Mouse (Mus musculus): ENCODE data around the gene Slc22a20. TPM values are rescaled to one million over a fixed set of nuclear protein-coding genes. Genes with fewer than 3 reads are reported as not detected.

Slc22a20 gene
- polyA plus RNA-seq, 1 experiment = not detected

- Histone ChIP-seq H3K27ac (ENCODE audit: insufficient read depth, low read length) (no peak overlapping the region), H3K4me3 (ENCODE audit: low read depth, low read length) (no peak overlapping the region), H3K4me1 (ENCODE audit: control insufficient read depth, insufficient read depth, low read length) (no peaks in the 10 kb centered on the region), H3K9me3 (replicated peaks; ENCODE audit: control insufficient read depth, insufficient read depth, low read length, poor library complexity, severe bottlenecking) (no peaks in the 10 kb centered on the region), H3K27me3 (ENCODE audit: control insufficient read depth, insufficient read depth, low read length, poor library complexity, severe bottlenecking) (no peaks in the 10 kb centered on the region), H3K9ac (ENCODE audit: low read depth, poor library complexity, severe bottlenecking) (no peak overlapping the region), H3K36me3 (ENCODE audit: control insufficient read depth, insufficient read depth, low read length, poor library complexity, severe bottlenecking) (peaks cover 40% of the 10 kb centered on the region)
- no peak for TF ChIP-seq EP300 (IDR thresholded peaks at IDR 0.05; ENCODE audit: insufficient read depth, low read depth, low read length)
Observed at GRCm38 (mm10) chr19:5944145-5944544, 41.8 kb downstream of the Slc22a20 start.

- TF ChIP-seq EP300 (IDR thresholded peaks at IDR 0.05; ENCODE audit: insufficient read depth, low read depth, low read length) (no peak), CTCF (IDR thresholded peaks at IDR 0.05; ENCODE audit: low read depth, low read length) (no peak), POLR2A (IDR thresholded peaks at IDR 0.05; ENCODE audit: insufficient read depth, low read length) (no peak)
- Histone ChIP-seq H3K9ac (ENCODE audit: low read depth, poor library complexity, severe bottlenecking) (no peak overlapping the region), H3K27ac (ENCODE audit: insufficient read depth, low read length) (no peak overlapping the region), H3K4me3 (ENCODE audit: low read depth, low read length) (no peak overlapping the region), H3K9me3 (replicated peaks; ENCODE audit: control insufficient read depth, insufficient read depth, low read length, poor library complexity, severe bottlenecking) (no peaks in the 10 kb centered on the region), H3K36me3 (ENCODE audit: control insufficient read depth, insufficient read depth, low read length, poor library complexity, severe bottlenecking) (peaks cover 34% of the 10 kb centered on the region), H3K27me3 (ENCODE audit: control insufficient read depth, insufficient read depth, low read length, poor library complexity, severe bottlenecking) (no peaks in the 10 kb centered on the region), H3K4me1 (ENCODE audit: control insufficient read depth, insufficient read depth, low read length) (no peaks in the 10 kb centered on the region)
Observed at GRCm38 (mm10) chr19:5943404-5943803, 42.5 kb downstream of the Slc22a20 start.

GRCm38 (mm10) chr19:5942581-5942980 is 43.4 kb downstream of the Slc22a20 start:
- TF ChIP-seq CTCF (IDR thresholded peaks at IDR 0.05; ENCODE audit: low read depth, low read length) (no peak), POLR2A (IDR thresholded peaks at IDR 0.05; ENCODE audit: insufficient read depth, low read length) (no peak), EP300 (IDR thresholded peaks at IDR 0.05; ENCODE audit: insufficient read depth, low read depth, low read length) (no peak)
- Histone ChIP-seq H3K4me3 (ENCODE audit: low read depth, low read length) (no peak overlapping the region), H3K27me3 (ENCODE audit: control insufficient read depth, insufficient read depth, low read length, poor library complexity, severe bottlenecking) (no peaks in the 10 kb centered on the region), H3K4me1 (ENCODE audit: control insufficient read depth, insufficient read depth, low read length) (no peaks in the 10 kb centered on the region), H3K9ac (ENCODE audit: low read depth, poor library complexity, severe bottlenecking) (no peak overlapping the region), H3K9me3 (replicated peaks; ENCODE audit: control insufficient read depth, insufficient read depth, low read length, poor library complexity, severe bottlenecking) (no peaks in the 10 kb centered on the region), H3K36me3 (ENCODE audit: control insufficient read depth, insufficient read depth, low read length, poor library complexity, severe bottlenecking) (peaks cover 30% of the 10 kb centered on the region), H3K27ac (ENCODE audit: insufficient read depth, low read length) (no peak overlapping the region)

- Histone ChIP-seq H3K9me3 (replicated peaks; ENCODE audit: control insufficient read depth, insufficient read depth, low read length, poor library complexity, severe bottlenecking) (no peaks in the 10 kb centered on the region), H3K9ac (ENCODE audit: low read depth, poor library complexity, severe bottlenecking) (no peak overlapping the region), H3K4me3 (ENCODE audit: low read depth, low read length) (no peak overlapping the region), H3K27me3 (ENCODE audit: control insufficient read depth, insufficient read depth, low read length, poor library complexity, severe bottlenecking) (no peaks in the 10 kb centered on the region), H3K36me3 (ENCODE audit: control insufficient read depth, insufficient read depth, low read length, poor library complexity, severe bottlenecking) (peaks cover 16% of the 10 kb centered on the region), H3K27ac (ENCODE audit: insufficient read depth, low read length) (no peak overlapping the region), H3K4me1 (ENCODE audit: control insufficient read depth, insufficient read depth, low read length) (no peaks in the 10 kb centered on the region)
- TF ChIP-seq POLR2A (IDR thresholded peaks at IDR 0.05; ENCODE audit: insufficient read depth, low read length) (no peak), EP300 (IDR thresholded peaks at IDR 0.05; ENCODE audit: insufficient read depth, low read depth, low read length) (no peak), CTCF (IDR thresholded peaks at IDR 0.05; ENCODE audit: low read depth, low read length) (no peak)
Observed at GRCm38 (mm10) chr19:5940656-5941055, 45.3 kb downstream of the Slc22a20 start.

DNA sequence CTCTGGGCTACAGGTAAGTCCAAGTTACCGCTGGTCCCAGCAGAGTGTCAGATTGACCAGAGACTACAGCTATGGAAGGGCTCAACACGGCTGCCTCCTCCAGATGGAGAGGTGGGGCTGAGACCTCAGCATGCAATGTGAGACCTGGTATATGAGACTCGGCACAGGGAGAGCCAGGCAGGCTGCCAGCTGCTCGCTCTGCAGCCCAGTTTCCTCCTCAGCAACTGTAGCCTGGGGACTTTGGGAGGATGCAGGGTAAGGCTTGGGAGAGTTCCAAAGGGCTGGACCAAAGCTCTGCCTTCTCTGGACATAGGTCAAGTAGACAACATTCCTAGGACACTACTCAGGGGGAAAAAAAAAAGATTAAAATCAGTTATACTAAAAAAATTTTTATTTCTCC is 45.8 kb downstream of the Slc22a20 start:
- Histone ChIP-seq H3K9me3 (replicated peaks; ENCODE audit: control insufficient read depth, insufficient read depth, low read length, poor library complexity, severe bottlenecking) (no peaks in the 10 kb centered on the region), H3K27me3 (ENCODE audit: control insufficient read depth, insufficient read depth, low read length, poor library complexity, severe bottlenecking) (no peaks in the 10 kb centered on the region), H3K27ac (ENCODE audit: insufficient read depth, low read length) (no peak overlapping the region), H3K4me1 (ENCODE audit: control insufficient read depth, insufficient read depth, low read length) (no peaks in the 10 kb centered on the region), H3K4me3 (ENCODE audit: low read depth, low read length) (no peak overlapping the region), H3K9ac (ENCODE audit: low read depth, poor library complexity, severe bottlenecking) (no peak overlapping the region), H3K36me3 (ENCODE audit: control insufficient read depth, insufficient read depth, low read length, poor library complexity, severe bottlenecking) (peaks cover 16% of the 10 kb centered on the region)
- no peak for TF ChIP-seq CTCF (IDR thresholded peaks at IDR 0.05; ENCODE audit: low read depth, low read length)
- no peak for TF ChIP-seq POLR2A (IDR thresholded peaks at IDR 0.05; ENCODE audit: insufficient read depth, low read length)
- TF ChIP-seq EP300 (IDR thresholded peaks at IDR 0.05; ENCODE audit: insufficient read depth, low read depth, low read length) = no peak

DNA sequence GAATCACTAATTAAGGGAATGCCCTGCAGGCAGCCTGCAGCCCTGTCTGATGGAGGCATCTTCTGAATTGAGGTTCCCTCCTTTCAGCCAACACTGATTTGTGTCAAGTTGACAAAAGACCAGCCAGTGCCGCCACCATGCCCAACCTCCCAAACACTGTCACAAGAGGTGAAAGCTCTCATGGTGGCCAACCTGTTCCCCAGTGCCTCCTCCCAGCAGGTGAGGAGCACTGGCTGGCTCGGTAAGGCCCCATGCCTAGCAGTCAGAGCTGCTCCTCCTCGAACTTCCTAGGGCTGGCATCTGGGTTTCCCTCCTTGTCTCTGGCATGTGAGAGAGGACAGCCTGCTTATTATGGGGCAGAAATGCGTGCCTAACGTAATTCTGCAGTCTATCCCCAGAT is 46.2 kb downstream of the Slc22a20 start:
- Histone ChIP-seq H3K4me1 (ENCODE audit: control insufficient read depth, insufficient read depth, low read length) (no peaks in the 10 kb centered on the region), H3K9me3 (replicated peaks; ENCODE audit: control insufficient read depth, insufficient read depth, low read length, poor library complexity, severe bottlenecking) (no peaks in the 10 kb centered on the region), H3K27me3 (ENCODE audit: control insufficient read depth, insufficient read depth, low read length, poor library complexity, severe bottlenecking) (no peaks in the 10 kb centered on the region), H3K27ac (ENCODE audit: insufficient read depth, low read length) (no peak overlapping the region), H3K4me3 (ENCODE audit: low read depth, low read length) (no peak overlapping the region), H3K9ac (ENCODE audit: low read depth, poor library complexity, severe bottlenecking) (no peak overlapping the region), H3K36me3 (ENCODE audit: control insufficient read depth, insufficient read depth, low read length, poor library complexity, severe bottlenecking) (peaks cover 16% of the 10 kb centered on the region)
- TF ChIP-seq EP300 (IDR thresholded peaks at IDR 0.05; ENCODE audit: insufficient read depth, low read depth, low read length) (no peak), CTCF (IDR thresholded peaks at IDR 0.05; ENCODE audit: low read depth, low read length) (no peak), POLR2A (IDR thresholded peaks at IDR 0.05; ENCODE audit: insufficient read depth, low read length) (no peak)

Data from ES-Bruce4 (cell line).